Mouse (Mus musculus): ENCODE results near the gene Zfp691. TPM values are rescaled to one million over a fixed set of nuclear protein-coding genes. Genes with fewer than 3 reads are reported as not detected.

Gene Zfp691
- polyA plus RNA-seq (2016; fragmentation: Nextera tagmentation; extraction: Ambion mirVana): 7.2 and 9.3 TPM in 2 replicates

GRCm38 (mm10) chr4:119173851-119174453 is at the start of gene Zfp691:
TSS of gene Zfp691 (minus strand) at chr4:119174195.
- peak; percentile 100 for ATAC-seq (ENCODE audit: low FRiP score, low read depth)
- H3K4me1 ChIP-seq: peaks cover 16% of the 10 kb centered on the region
- H3K9ac ChIP-seq: peak within 1 kb of the TSS; percentile 77
- 0 out of 2 replicates have a peak within 1 kb of the TSS, but pooled peaks have one; percentile 7 for H3K27ac ChIP-seq
- H3K27me3 ChIP-seq (replicated peaks): no peaks in the 10 kb centered on the region
- WGBS: under 1% methylated on average over 40 of the region's 40 CpGs
- H3K9me3 ChIP-seq: no peaks in the 10 kb centered on the region
- peak within 1 kb of the TSS; percentile 67 for H3K4me2 ChIP-seq (replicated peaks)
- H3K4me3 ChIP-seq: peak within 1 kb of the TSS; percentile 75
- H3K36me3 ChIP-seq: peaks cover 19% of the 10 kb centered on the region

DNA sequence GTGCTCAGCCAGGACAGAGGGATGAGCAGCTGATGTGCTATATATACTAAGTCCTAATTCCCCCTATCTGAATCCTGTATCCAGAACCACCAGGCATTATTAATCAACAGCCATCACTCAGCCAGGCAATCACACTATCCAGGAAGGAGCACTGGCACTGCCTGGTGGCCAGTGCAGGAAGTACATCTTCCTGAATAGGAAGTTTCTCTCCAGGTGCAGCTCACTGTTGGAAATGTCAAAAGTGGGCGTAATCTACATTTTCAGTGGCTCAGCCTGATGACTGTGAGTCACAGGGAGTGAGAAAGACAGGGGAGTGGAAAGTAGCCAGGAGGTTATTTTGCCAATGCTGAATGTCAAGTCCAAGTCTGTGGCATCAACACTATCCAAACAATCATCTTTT is 49.7 kb upstream of the Zfp691 start:
- Histone ChIP-seq H3K36me3 (peaks cover 46% of the 10 kb centered on the region), H3K27ac (no peak overlapping the region), H3K9ac (no peak overlapping the region), H3K4me3 (no peak overlapping the region), H3K4me1 (no peaks in the 10 kb centered on the region), H3K4me2 (replicated peaks) (no peak overlapping the region), H3K27me3 (replicated peaks) (no peaks in the 10 kb centered on the region), H3K9me3 (no peaks in the 10 kb centered on the region)
- 93% methylated on average over 1 of the region's 1 CpGs for WGBS
- no peak for ATAC-seq (ENCODE audit: low FRiP score, low read depth)

GRCm38 (mm10) chr4:119218169-119218568 is 44.2 kb upstream of the Zfp691 start, which contains the start of gene Tmem269:
TSS of gene Tmem269 (minus strand) at chr4:119218217.
- Histone ChIP-seq H3K9me3 (no peaks in the 10 kb centered on the region), H3K27me3 (replicated peaks) (no peaks in the 10 kb centered on the region), H3K4me3 (no peak within 1 kb of the TSS), H3K27ac (no peak within 1 kb of the TSS), H3K36me3 (no peaks in the 10 kb centered on the region), H3K4me2 (replicated peaks) (no peak within 1 kb of the TSS), H3K4me1 (no peaks in the 10 kb centered on the region), H3K9ac (no peak within 1 kb of the TSS)
- no peak for ATAC-seq (ENCODE audit: low FRiP score, low read depth)
- WGBS: 11% methylated on average over 11 of the region's 11 CpGs

DNA sequence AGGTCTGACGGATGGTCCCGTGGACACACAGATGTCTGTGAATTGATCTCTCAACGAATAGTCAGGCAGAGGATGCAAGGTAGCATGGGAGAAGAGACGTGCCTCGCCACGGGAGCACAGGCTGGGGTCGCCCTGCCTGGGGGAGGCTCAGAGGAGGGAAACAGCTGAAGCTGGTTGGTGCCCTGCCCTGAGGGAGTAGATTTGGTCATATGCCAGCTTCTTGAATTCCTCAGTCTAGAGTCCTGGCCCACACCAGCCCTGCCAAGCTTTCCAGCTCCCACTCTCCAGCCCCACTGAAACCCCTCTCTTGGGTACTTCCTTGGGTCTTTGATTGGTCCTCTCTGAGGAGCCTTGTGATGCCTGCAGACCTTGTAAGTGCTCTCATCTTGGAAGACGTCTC is 42.7 kb upstream of the Zfp691 start:
- 78% methylated on average over 8 of the region's 8 CpGs for WGBS
- no peaks in the 10 kb centered on the region for H3K9me3 ChIP-seq
- H3K4me1 ChIP-seq: no peaks in the 10 kb centered on the region
- no peak for ATAC-seq (ENCODE audit: low FRiP score, low read depth)
- H3K9ac ChIP-seq: no peak overlapping the region
- no peaks in the 10 kb centered on the region for H3K36me3 ChIP-seq
- H3K27me3 ChIP-seq (replicated peaks): no peaks in the 10 kb centered on the region
- no peak overlapping the region for H3K27ac ChIP-seq
- H3K4me2 ChIP-seq (replicated peaks): no peak overlapping the region
- H3K4me3 ChIP-seq: no peak overlapping the region

GRCm38 (mm10) chr4:119204672-119205071 is 30.7 kb upstream of the Zfp691 start:
- Histone ChIP-seq H3K27ac (no peak overlapping the region), H3K4me2 (replicated peaks) (no peak overlapping the region), H3K36me3 (peaks cover 16% of the 10 kb centered on the region), H3K9ac (no peak overlapping the region), H3K27me3 (replicated peaks) (no peaks in the 10 kb centered on the region), H3K4me1 (peaks cover 11% of the 10 kb centered on the region), H3K9me3 (no peaks in the 10 kb centered on the region), H3K4me3 (no peak overlapping the region)
- ATAC-seq (ENCODE audit: low FRiP score, low read depth): peak; percentile 57
- WGBS: 15% methylated on average over 8 of the region's 8 CpGs

- no peak overlapping the region for H3K27ac ChIP-seq
- WGBS: 85% methylated on average over 6 of the region's 6 CpGs
- ATAC-seq (ENCODE audit: low FRiP score, low read depth): no peak
- no peak overlapping the region for H3K4me3 ChIP-seq
- peaks cover 16% of the 10 kb centered on the region for H3K36me3 ChIP-seq
- peaks cover 19% of the 10 kb centered on the region for H3K4me1 ChIP-seq
- no peak overlapping the region; the same call in 1 of the 2 replicates for H3K4me2 ChIP-seq (replicated peaks)
- no peaks in the 10 kb centered on the region for H3K9me3 ChIP-seq
- H3K9ac ChIP-seq: no peak overlapping the region
- no peaks in the 10 kb centered on the region for H3K27me3 ChIP-seq (replicated peaks)
These were observed 24.1 kb upstream of the Zfp691 start for GRCm38 (mm10) chr4:119198105-119198504.

- Histone ChIP-seq H3K27ac (peak overlapping the region; percentile 21), H3K9ac (peak overlapping the region; percentile 68), H3K27me3 (replicated peaks) (no peaks in the 10 kb centered on the region), H3K4me1 (peaks cover 19% of the 10 kb centered on the region), H3K4me3 (peak overlapping the region; percentile 70), H3K36me3 (peaks cover 3% of the 10 kb centered on the region), H3K4me2 (replicated peaks) (peak overlapping the region; percentile 76), H3K9me3 (no peaks in the 10 kb centered on the region)
- 7% methylated on average over 18 of the region's 18 CpGs for WGBS
- 0 out of 2 replicates have a peak, but pooled peaks have one; percentile 1 for ATAC-seq (ENCODE audit: low FRiP score, low read depth)
These were observed 21.8 kb upstream of the Zfp691 start for GRCm38 (mm10) chr4:119195582-119196320.

DNA sequence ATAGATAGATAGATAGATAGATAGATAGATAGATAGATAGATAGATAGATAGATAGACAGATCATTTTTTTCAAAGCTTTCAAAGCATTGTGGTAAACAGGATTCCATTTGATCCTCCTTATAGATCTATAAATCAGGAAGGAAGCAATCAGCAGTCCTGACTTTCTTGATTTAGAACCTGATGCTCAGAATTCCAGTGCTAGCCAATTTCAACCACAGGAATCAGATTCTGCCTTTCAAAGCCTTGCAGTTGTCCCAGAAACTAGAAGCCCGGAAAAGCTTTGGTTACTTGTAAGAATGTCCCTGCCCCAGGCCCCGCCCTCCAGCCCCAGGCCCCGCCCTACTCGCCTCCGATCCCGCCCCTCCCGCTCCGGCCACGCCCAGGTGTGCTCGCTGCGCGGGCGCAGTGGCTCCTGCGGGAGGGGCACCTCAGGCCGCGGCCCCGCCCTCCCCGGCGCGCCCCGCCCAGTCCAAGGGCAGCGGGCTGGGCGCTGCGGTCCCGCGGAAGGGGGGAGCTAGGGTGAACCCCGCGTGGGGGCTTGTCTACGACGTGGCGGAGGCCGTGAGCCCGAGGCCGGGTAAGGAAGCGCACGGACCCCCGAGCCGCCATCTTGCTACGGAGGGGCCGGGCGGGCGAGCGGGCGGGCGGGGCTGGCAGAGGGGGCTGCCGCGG is 21.1 kb upstream of the Zfp691 start, which contains the start of gene Svbp:
TSS of gene Svbp (plus strand) at position 398 of the 673 bp plus-strand sequence.
- under 1% methylated on average over 47 of the region's 47 CpGs for WGBS
- H3K36me3 ChIP-seq: no peaks in the 10 kb centered on the region
- H3K4me2 ChIP-seq (replicated peaks): peak within 1 kb of the TSS; percentile 76
- peak within 1 kb of the TSS; percentile 70 for H3K4me3 ChIP-seq
- H3K9me3 ChIP-seq: no peaks in the 10 kb centered on the region
- peak within 1 kb of the TSS; percentile 21 for H3K27ac ChIP-seq
- H3K9ac ChIP-seq: peak within 1 kb of the TSS; percentile 68
- ATAC-seq (ENCODE audit: low FRiP score, low read depth): peak; percentile 89
- H3K4me1 ChIP-seq: peaks cover 19% of the 10 kb centered on the region
- no peaks in the 10 kb centered on the region for H3K27me3 ChIP-seq (replicated peaks)

DNA sequence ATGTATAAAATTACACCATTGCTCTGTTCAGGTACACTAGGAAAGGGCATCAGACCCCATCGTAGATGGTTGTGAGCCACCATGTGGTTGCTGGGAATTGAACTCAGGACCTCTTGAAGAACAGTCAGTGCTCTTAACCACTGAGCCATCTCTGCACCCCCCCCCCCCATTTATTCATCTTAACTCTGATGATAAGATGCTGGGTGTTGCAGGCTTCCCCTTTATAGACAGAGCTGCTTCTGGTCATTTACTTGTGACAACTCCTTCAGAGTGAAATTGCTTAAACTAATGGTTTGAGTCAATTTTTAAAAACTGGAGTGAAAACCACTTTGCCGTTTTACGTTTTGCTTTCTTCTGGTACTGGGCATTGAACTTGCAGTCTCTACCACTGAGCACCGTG is 18.8 kb upstream of the Zfp691 start:
- ATAC-seq (ENCODE audit: low FRiP score, low read depth): no peak

DNA sequence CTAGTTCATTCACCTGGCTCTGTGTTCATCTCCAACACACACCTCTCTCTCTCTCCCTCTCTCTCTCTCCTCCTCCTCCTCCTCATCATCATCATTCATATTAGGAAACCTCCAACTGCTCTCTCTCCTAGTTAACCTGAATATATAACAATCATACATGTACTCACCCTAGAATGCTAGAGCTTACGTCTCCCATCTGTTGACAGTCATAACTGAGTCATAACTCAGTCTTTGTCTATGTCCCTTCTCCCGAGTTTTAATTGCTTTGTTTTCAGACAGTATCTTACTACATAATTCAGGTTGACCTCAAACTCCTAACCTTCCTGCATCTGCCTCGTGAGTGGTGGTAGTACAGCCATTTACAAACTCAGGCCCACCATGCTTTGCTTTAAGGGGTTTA is 17.3 kb upstream of the Zfp691 start:
- H3K27ac ChIP-seq: no peak overlapping the region
- H3K27me3 ChIP-seq (replicated peaks): 0 out of 2 replicates have a peak, but pooled peaks cover 2% of the 10 kb centered on the region
- no peak overlapping the region for H3K4me2 ChIP-seq (replicated peaks)
- H3K4me1 ChIP-seq: peaks cover 5% of the 10 kb centered on the region
- H3K4me3 ChIP-seq: no peak overlapping the region
- no peaks in the 10 kb centered on the region for H3K9me3 ChIP-seq
- H3K36me3 ChIP-seq: no peaks in the 10 kb centered on the region
- ATAC-seq (ENCODE audit: low FRiP score, low read depth): no peak
- WGBS: 73% methylated on average over 3 of the region's 3 CpGs
- H3K9ac ChIP-seq: no peak overlapping the region

More for the DNA sequence above, 18.8 kb upstream of the Zfp691 start:
- no peak overlapping the region for H3K4me2 ChIP-seq (replicated peaks)
- H3K4me1 ChIP-seq: peaks cover 16% of the 10 kb centered on the region
- H3K9ac ChIP-seq: no peak overlapping the region
- H3K27ac ChIP-seq: no peak overlapping the region
- H3K9me3 ChIP-seq: no peaks in the 10 kb centered on the region
- 0 out of 2 replicates have a peak, but pooled peaks cover 2% of the 10 kb centered on the region for H3K27me3 ChIP-seq (replicated peaks)
- H3K36me3 ChIP-seq: no peaks in the 10 kb centered on the region
- 91% methylated on average over 4 of the region's 4 CpGs for WGBS
- no peak overlapping the region for H3K4me3 ChIP-seq

DNA sequence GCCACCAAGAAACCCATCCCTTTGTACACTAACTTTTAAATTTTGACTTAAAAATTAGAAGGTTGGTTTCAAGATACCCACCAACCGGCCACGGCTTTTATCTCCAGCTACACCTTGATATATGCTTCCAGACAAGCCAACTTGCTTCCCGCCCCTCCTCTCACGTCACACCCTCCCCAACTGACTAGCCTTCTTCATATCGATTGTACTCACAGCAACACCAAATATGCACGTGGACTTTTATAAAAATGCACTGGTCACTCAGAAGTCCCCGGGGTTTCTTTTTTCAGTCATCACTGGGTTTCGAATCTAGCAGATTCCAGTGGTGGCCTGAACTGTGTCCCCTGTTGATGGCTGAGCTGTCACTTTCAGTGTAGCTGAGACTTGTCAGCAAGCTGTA is 16.6 kb upstream of the Zfp691 start:
- WGBS: 86% methylated on average over 8 of the region's 8 CpGs
- Histone ChIP-seq H3K4me2 (replicated peaks) (no peak overlapping the region), H3K36me3 (no peaks in the 10 kb centered on the region), H3K27ac (no peak overlapping the region), H3K9ac (no peak overlapping the region), H3K4me3 (no peak overlapping the region), H3K9me3 (no peaks in the 10 kb centered on the region), H3K27me3 (replicated peaks) (0 out of 2 replicates have a peak, but pooled peaks cover 2% of the 10 kb centered on the region), H3K4me1 (no peaks in the 10 kb centered on the region)
- ATAC-seq (ENCODE audit: low FRiP score, low read depth): no peak

DNA sequence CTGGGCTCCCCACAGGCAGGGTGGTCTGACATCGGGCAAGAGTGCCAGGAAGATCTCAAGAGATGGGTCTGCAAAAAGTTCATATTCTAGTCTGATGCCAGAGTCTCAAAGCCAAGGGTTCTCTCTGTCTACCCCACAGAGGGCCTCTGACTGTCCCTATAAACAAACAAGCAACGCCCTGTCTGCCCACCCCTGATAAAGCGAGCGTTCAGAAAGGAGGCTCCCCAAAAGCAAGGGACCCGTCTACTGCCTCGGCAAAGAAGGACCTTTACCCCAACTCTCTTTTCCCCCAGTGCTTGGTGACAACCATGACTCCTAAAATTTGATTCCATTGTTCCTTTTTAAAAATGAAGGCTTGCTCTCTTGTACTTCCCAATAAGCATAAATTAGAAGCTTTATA is 15.9 kb upstream of the Zfp691 start, which contains the start of gene Ermap:
TSS of gene Ermap (minus strand) at position 148 of the 400 bp plus-strand sequence.
- Histone ChIP-seq H3K27ac (no peak within 1 kb of the TSS), H3K36me3 (no peaks in the 10 kb centered on the region), H3K9ac (no peak within 1 kb of the TSS), H3K4me1 (no peaks in the 10 kb centered on the region), H3K4me2 (replicated peaks) (no peak within 1 kb of the TSS), H3K27me3 (replicated peaks) (0 out of 2 replicates have a peak, but pooled peaks cover 2% of the 10 kb centered on the region), H3K4me3 (no peak within 1 kb of the TSS), H3K9me3 (no peaks in the 10 kb centered on the region)
- ATAC-seq (ENCODE audit: low FRiP score, low read depth): no peak
- 62% methylated on average over 6 of the region's 6 CpGs for WGBS

Data from neural tube, embryonic 12.5 days (tissue).